Mouse (Mus musculus): Measurements from ENCODE around the gene Ing5. TPM values are rescaled to one million over a fixed set of nuclear protein-coding genes. Genes with fewer than 3 reads are reported as not detected.
"Not testable (repeated sequence)": the region's sequence is repeated elsewhere in the genome, so short reads cannot be mapped to it uniquely, and the experiment has no call there.

Ing5 gene
- polyA plus RNA-seq, 1 experiment from 2014 or later = 18.1 TPM

- not testable (repeated sequence) for DNase-seq (ENCODE audit: low spot score); ATAC-seq (replicated peaks; ENCODE audit: insufficient number of reproducible peaks, low FRiP score, low TSS enrichment, low read depth); H3K27me3 ChIP-seq (ENCODE audit: control insufficient read depth, insufficient read depth, low read length); H3K9ac ChIP-seq (replicated peaks; ENCODE audit: low read length); H3K4me3 ChIP-seq (ENCODE audit: low read depth, low read length); H3K27ac ChIP-seq (replicated peaks; ENCODE audit: low read depth, low read length); H3K4me1 ChIP-seq (ENCODE audit: control insufficient read depth, insufficient read depth, low read length); H3K9me3 ChIP-seq (replicated peaks; ENCODE audit: control insufficient read depth, low read length); H3K4me2 ChIP-seq (ENCODE audit: low read depth, low read length); H3K36me3 ChIP-seq (replicated peaks; ENCODE audit: control insufficient read depth, insufficient read depth, low read depth, low read length)
- WGBS = 97% methylated on average over 4 of the region's 4 CpGs
These were observed 52.0 kb downstream of the Ing5 start for GRCm38 (mm10) chr1:93855790-93856189.

GRCm38 (mm10) chr1:93857370-93857769 is 53.6 kb downstream of the Ing5 start:
- Histone ChIP-seq H3K4me1 (ENCODE audit: control insufficient read depth, insufficient read depth, low read length) (no peaks in the 10 kb centered on the region), H3K4me3 (ENCODE audit: low read depth, low read length) (no peak overlapping the region), H3K4me2 (ENCODE audit: low read depth, low read length) (no peak overlapping the region), H3K27ac (replicated peaks; ENCODE audit: low read depth, low read length) (no peak overlapping the region), H3K36me3 (replicated peaks; ENCODE audit: control insufficient read depth, insufficient read depth, low read depth, low read length) (no peaks in the 10 kb centered on the region), H3K9me3 (replicated peaks; ENCODE audit: control insufficient read depth, low read length) (no peaks in the 10 kb centered on the region), H3K27me3 (ENCODE audit: control insufficient read depth, insufficient read depth, low read length) (no peaks in the 10 kb centered on the region), H3K9ac (replicated peaks; ENCODE audit: low read length) (no peak overlapping the region)
- DNase-seq (ENCODE audit: low spot score) = no peak
- 90% methylated on average over 6 of the region's 6 CpGs for WGBS
- ATAC-seq (replicated peaks; ENCODE audit: insufficient number of reproducible peaks, low FRiP score, low TSS enrichment, low read depth) = no peak

DNA sequence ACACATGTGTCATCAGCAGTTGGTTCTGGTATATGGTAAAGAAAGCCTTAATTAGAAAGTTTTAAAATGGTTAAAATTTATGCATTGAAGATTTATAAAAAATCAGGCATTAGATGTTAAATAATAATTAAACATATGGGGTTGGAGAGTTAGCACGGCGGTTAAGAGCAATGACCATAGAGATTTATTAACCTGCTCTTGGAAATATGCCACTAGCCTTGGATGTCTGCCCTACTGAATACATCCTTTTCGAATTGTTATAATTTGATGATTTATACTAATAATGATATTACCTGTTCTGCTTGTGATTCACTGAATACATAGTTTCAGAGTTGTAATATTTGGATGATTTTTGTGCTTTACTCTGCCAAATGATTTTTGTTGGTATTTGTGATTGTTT is 54.2 kb downstream of the Ing5 start:
- 88% methylated on average over 3 of the region's 3 CpGs for WGBS
- no peak for ATAC-seq (replicated peaks; ENCODE audit: insufficient number of reproducible peaks, low FRiP score, low TSS enrichment, low read depth)
- no peak for DNase-seq (ENCODE audit: low spot score)

GRCm38 (mm10) chr1:93859619-93860018 is 55.9 kb downstream of the Ing5 start:
- H3K27ac ChIP-seq (replicated peaks; ENCODE audit: low read depth, low read length) = no peak overlapping the region
- H3K9ac ChIP-seq (replicated peaks; ENCODE audit: low read length) = no peak overlapping the region
- DNase-seq (ENCODE audit: low spot score) (no peak), ATAC-seq (replicated peaks; ENCODE audit: insufficient number of reproducible peaks, low FRiP score, low TSS enrichment, low read depth) (no peak)
- H3K4me1 ChIP-seq (ENCODE audit: control insufficient read depth, insufficient read depth, low read length) = no peaks in the 10 kb centered on the region
- no peaks in the 10 kb centered on the region for H3K36me3 ChIP-seq (replicated peaks; ENCODE audit: control insufficient read depth, insufficient read depth, low read depth, low read length)
- no peak overlapping the region for H3K4me2 ChIP-seq (ENCODE audit: low read depth, low read length)
- no peaks in the 10 kb centered on the region for H3K9me3 ChIP-seq (replicated peaks; ENCODE audit: control insufficient read depth, low read length)
- no peaks in the 10 kb centered on the region for H3K27me3 ChIP-seq (ENCODE audit: control insufficient read depth, insufficient read depth, low read length)
- H3K4me3 ChIP-seq (ENCODE audit: low read depth, low read length) = no peak overlapping the region

More for the DNA sequence above, 54.2 kb downstream of the Ing5 start:
- Histone ChIP-seq H3K27me3 (ENCODE audit: control insufficient read depth, insufficient read depth, low read length) (no peaks in the 10 kb centered on the region), H3K36me3 (replicated peaks; ENCODE audit: control insufficient read depth, insufficient read depth, low read depth, low read length) (no peaks in the 10 kb centered on the region), H3K4me2 (ENCODE audit: low read depth, low read length) (no peak overlapping the region), H3K27ac (replicated peaks; ENCODE audit: low read depth, low read length) (no peak overlapping the region), H3K4me3 (ENCODE audit: low read depth, low read length) (no peak overlapping the region), H3K4me1 (ENCODE audit: control insufficient read depth, insufficient read depth, low read length) (no peaks in the 10 kb centered on the region), H3K9me3 (replicated peaks; ENCODE audit: control insufficient read depth, low read length) (no peaks in the 10 kb centered on the region), H3K9ac (replicated peaks; ENCODE audit: low read length) (no peak overlapping the region)

- not testable (repeated sequence) for H3K27ac ChIP-seq (replicated peaks; ENCODE audit: low read depth, low read length); ATAC-seq (replicated peaks; ENCODE audit: insufficient number of reproducible peaks, low FRiP score, low TSS enrichment, low read depth); H3K36me3 ChIP-seq (replicated peaks; ENCODE audit: control insufficient read depth, insufficient read depth, low read depth, low read length); H3K4me3 ChIP-seq (ENCODE audit: low read depth, low read length); H3K9ac ChIP-seq (replicated peaks; ENCODE audit: low read length); DNase-seq (ENCODE audit: low spot score); H3K27me3 ChIP-seq (ENCODE audit: control insufficient read depth, insufficient read depth, low read length); H3K4me1 ChIP-seq (ENCODE audit: control insufficient read depth, insufficient read depth, low read length); H3K4me2 ChIP-seq (ENCODE audit: low read depth, low read length); H3K9me3 ChIP-seq (replicated peaks; ENCODE audit: control insufficient read depth, low read length)
- WGBS = 71% methylated on average over 2 of the region's 2 CpGs
These were observed 57.3 kb downstream of the Ing5 start, which contains the start of gene Gal3st2 for GRCm38 (mm10) chr1:93861048-93861447. TSS of gene Gal3st2 (plus strand) at chr1:93861306.

Other genes with a start within 250 kb of the Ing5 start
- 170 and 201 TPM in 2 replicates for gene Stk25, start 145.3 kb upstream of the Ing5 start, polyA plus RNA-seq (2014; fragmentation: Nextera tagmentation; extraction: Ambion mirVana)
- gene Bok, start 118.3 kb upstream of the Ing5 start, polyA plus RNA-seq (2014; fragmentation: Nextera tagmentation; extraction: Ambion mirVana) = 24.6 and 25.6 TPM in 2 replicates
- 104 and 109 TPM in 2 replicates for gene Atg4b, start 52.5 kb upstream of the Ing5 start, polyA plus RNA-seq (2014; fragmentation: Nextera tagmentation; extraction: Ambion mirVana)
- 45.3 and 45.5 TPM in 2 replicates for gene Thap4, start 49.1 kb upstream of the Ing5 start, polyA plus RNA-seq (2014; fragmentation: Nextera tagmentation; extraction: Ambion mirVana)
- gene Dtymk, start 2.0 kb upstream of the Ing5 start, polyA plus RNA-seq (2014; fragmentation: Nextera tagmentation; extraction: Ambion mirVana) = 247 and 272 TPM in 2 replicates
- gene D2hgdh, start 20.9 kb downstream of the Ing5 start, polyA plus RNA-seq (2014; fragmentation: Nextera tagmentation; extraction: Ambion mirVana) = 8.4 and 12.2 TPM in 2 replicates
- gene Gal3st2, start 57.3 kb downstream of the Ing5 start, polyA plus RNA-seq (2014; fragmentation: Nextera tagmentation; extraction: Ambion mirVana) = not detected in 2 replicates
- gene Gal3st2b, start 114.3 kb downstream of the Ing5 start, polyA plus RNA-seq (2014; fragmentation: Nextera tagmentation; extraction: Ambion mirVana) = not detected in 2 replicates
- not detected in 2 replicates for gene Gal3st2c, start 186.5 kb downstream of the Ing5 start, polyA plus RNA-seq (2014; fragmentation: Nextera tagmentation; extraction: Ambion mirVana)
- gene Neu4, start 216.5 kb downstream of the Ing5 start, polyA plus RNA-seq (2014; fragmentation: Nextera tagmentation; extraction: Ambion mirVana) = not detected in 2 replicates
- gene Pdcd1, start 248.6 kb downstream of the Ing5 start, polyA plus RNA-seq (2014; fragmentation: Nextera tagmentation; extraction: Ambion mirVana) = not detected in 2 replicates